Mouse (Mus musculus) spleen, adult 2 months (tissue): ENCODE results near the gene Manbal. TPM values are rescaled to one million over a fixed set of nuclear protein-coding genes. Genes with fewer than 3 reads are reported as not detected.

Source experiments
- DNase-seq, 2 experiments: peaks; one replicate each; pipeline versions ENCODE4 v3.0.0 to v3.0.0-alpha.2; 2012 to 2021; ENCODE audit warnings: low spot score in 2 of 2, low read depth in 1 of 2
- H3K27ac ChIP-seq: fragments of 200-500 bp; 2 replicates; pipeline ENCODE4 v1.5.1; 2012; ENCODE audit warnings: low read length, inconsistent platforms; ENCODE audit not compliant: insufficient read depth
- H3K27me3 ChIP-seq: fragments of 200-500 bp; 2 replicates; pipeline ENCODE4 v1.6.1; 2012; ENCODE audit warnings: mild to moderate bottlenecking, moderate library complexity, low read length, inconsistent platforms; ENCODE audit not compliant: control insufficient read depth, insufficient read depth
- H3K36me3 ChIP-seq: fragments of 200-500 bp; 2 replicates; pipeline ENCODE4 v1.6.1; 2012; ENCODE audit warnings: mild to moderate bottlenecking, low read length, inconsistent platforms; ENCODE audit not compliant: control insufficient read depth, insufficient read depth
- H3K4me1 ChIP-seq: fragments of 200-500 bp; 2 replicates; pipeline ENCODE4 v1.6.1; 2011; ENCODE audit warnings: inconsistent platforms; ENCODE audit not compliant: control insufficient read depth, insufficient read depth, insufficient read length
- H3K4me3 ChIP-seq: fragments of 200-500 bp; 2 replicates; pipeline ENCODE4 v1.5.1; 2011; ENCODE audit warnings: mild to moderate bottlenecking, inconsistent platforms; ENCODE audit not compliant: insufficient read depth, insufficient read length; ENCODE audit errors: extremely low read depth
- CTCF ChIP-seq: fragments of 200-500 bp; IDR thresholded peaks from 2 replicates; pipeline ENCODE4 v1.5.1; 2011; ENCODE audit warnings: mild to moderate bottlenecking, inconsistent platforms; ENCODE audit not compliant: insufficient read depth, insufficient read length, insufficient replicate concordance; ENCODE audit errors: extremely low read depth
- POLR2A ChIP-seq: fragments of 200-500 bp; IDR thresholded peaks from 2 replicates; pipeline ENCODE4 v1.6.1; 2011; ENCODE audit warnings: low read depth, low read length, inconsistent platforms
- WGBS: fragments of 180-500 bp; shearing (Covaris S2); methylation state at CpG from one replicate; pipeline ENCODE4 v1.1.7; 2018; 5-methylcytosine and 5-hydroxymethylcytosine counted together
- polyA plus RNA-seq: library from polyadenylated mRNA; depleted of rRNA; stranded (reverse); fragments of >200 nt; gene quantifications from 2 replicates; pipeline ENCODE4 v1.2.3, GENCODE M21; 2012

The Manbal gene
- polyA plus RNA-seq, 1 experiment, result 54.8 TPM

DNA sequence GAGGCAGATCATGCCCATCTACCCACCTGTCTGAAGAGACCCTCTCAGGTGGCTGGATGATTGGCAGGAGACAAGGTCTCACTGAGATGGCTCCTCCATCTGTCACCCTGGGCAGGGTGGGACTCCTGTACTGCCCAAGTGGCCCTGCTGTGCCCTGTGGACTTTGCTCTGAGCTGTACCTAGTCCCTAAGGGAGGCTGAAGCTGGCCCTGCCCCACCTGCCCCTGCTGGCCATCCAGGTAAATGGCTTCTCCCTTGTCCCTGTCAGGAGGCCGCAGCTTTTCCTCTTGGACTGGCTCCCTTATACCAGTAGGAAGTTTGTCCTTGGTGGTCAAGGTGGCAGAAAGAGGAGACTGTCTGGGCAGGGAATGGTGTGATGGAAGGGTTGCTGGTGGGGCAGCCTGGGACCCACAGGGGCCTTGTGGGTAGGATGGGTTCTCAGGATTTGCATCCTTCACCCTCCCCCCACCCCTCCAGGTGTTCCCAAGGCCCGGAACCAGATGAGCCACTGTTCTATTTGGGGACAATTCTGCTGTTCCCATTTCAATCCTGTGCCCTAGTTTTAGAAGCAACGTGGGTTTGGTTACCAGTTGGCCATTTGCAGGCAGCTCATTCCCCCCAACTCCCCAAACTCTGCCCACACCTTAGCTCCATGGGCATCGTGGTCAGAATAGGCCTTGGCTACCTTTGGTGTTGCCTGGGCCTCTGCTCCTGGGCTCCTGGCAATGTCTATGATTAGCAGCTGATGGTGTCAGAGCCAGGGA lies 63.5 kb downstream of the Manbal start:
- Histone ChIP-seq H3K36me3 (no peaks in the 10 kb centered on the region), H3K4me3 (no peak overlapping the region), H3K27me3 (no peaks in the 10 kb centered on the region), H3K4me1 (peaks cover 14% of the 10 kb centered on the region; the same call in 1 of the 2 replicates), H3K27ac (no peak overlapping the region)
- TF ChIP-seq POLR2A, result no peak
- TF ChIP-seq CTCF, result no peak
- no peak for DNase-seq
- 87% methylated on average over 4 of the region's 4 CpGs for WGBS

GRCm38 (mm10) chr2:157431912-157432311 lies 64.5 kb downstream of the Manbal start:
- DNase-seq, result no peak

DNA sequence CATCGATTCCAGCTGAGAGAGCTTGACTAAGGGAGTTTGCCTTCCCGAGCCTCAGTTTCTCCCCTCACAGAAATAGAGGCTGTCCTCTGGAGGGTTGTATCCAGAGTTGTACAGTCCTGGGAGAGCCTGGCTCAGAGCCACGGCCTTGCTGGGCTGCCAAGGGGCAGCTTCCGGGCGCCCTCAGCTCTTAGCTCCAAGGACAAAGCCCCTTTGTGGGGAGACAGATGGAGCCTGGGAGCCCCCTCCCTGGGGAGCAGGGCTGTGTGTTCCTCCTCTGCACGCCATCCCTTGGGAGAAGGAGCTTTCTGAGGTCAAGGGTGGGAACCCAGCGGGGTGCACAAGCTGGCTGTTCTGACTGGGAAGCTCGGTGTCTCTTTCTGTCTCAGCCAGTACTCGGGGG lies 65.1 kb downstream of the Manbal start:
- Histone ChIP-seq H3K36me3 (no peaks in the 10 kb centered on the region), H3K27me3 (no peaks in the 10 kb centered on the region), H3K27ac (no peak overlapping the region), H3K4me3 (no peak overlapping the region), H3K4me1 (peaks cover 14% of the 10 kb centered on the region; the same call in 1 of the 2 replicates)
- no peak for TF ChIP-seq CTCF
- TF ChIP-seq POLR2A, result no peak
- no peak for DNase-seq
- 75% methylated on average over 9 of the region's 9 CpGs for WGBS

More at GRCm38 (mm10) chr2:157431912-157432311, 64.5 kb downstream of the Manbal start:
- WGBS, result 91% methylated on average over 5 of the region's 5 CpGs
- TF ChIP-seq CTCF (no peak), POLR2A (no peak)
- H3K27me3 ChIP-seq, result no peaks in the 10 kb centered on the region
- no peak overlapping the region for H3K4me3 ChIP-seq
- no peak overlapping the region for H3K27ac ChIP-seq
- peaks cover 14% of the 10 kb centered on the region; the same call in 1 of the 2 replicates for H3K4me1 ChIP-seq
- H3K36me3 ChIP-seq, result no peaks in the 10 kb centered on the region

DNA sequence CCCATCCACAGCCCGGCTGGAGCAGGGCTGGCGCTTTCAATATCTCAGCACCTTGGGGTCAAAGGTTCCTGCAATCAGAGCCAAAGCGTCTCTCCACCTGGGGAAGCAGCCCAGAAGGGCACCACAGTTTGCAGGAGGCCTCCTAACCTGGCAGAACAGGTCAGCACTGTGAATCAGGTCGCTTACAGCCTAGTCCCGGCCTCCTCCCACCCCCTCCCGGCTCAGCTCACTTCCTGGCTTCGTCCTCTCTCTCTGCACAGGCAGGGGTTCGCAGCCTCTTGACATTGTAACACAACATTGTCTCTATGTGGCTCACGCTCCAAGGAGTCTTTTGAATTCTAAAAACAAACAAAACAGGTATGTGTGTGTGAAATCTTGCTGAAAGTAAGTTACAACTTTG lies 66.6 kb downstream of the Manbal start:
- Histone ChIP-seq H3K4me3 (no peak overlapping the region), H3K27me3 (no peaks in the 10 kb centered on the region), H3K4me1 (peaks cover 6% of the 10 kb centered on the region; the same call in 1 of the 2 replicates), H3K27ac (no peak overlapping the region), H3K36me3 (no peaks in the 10 kb centered on the region)
- DNase-seq, result no peak
- WGBS, result 77% methylated on average over 9 of the region's 9 CpGs
- TF ChIP-seq POLR2A (no peak), CTCF (no peak)

GRCm38 (mm10) chr2:157434497-157434896 lies 67.1 kb downstream of the Manbal start:
- 91% methylated on average over 6 of the region's 6 CpGs for WGBS
- Histone ChIP-seq H3K27me3 (no peaks in the 10 kb centered on the region), H3K4me1 (peaks cover 6% of the 10 kb centered on the region; the same call in 1 of the 2 replicates), H3K4me3 (no peak overlapping the region), H3K36me3 (no peaks in the 10 kb centered on the region), H3K27ac (no peak overlapping the region)
- TF ChIP-seq CTCF (no peak), POLR2A (no peak)
- DNase-seq, result no peak

- no peak for TF ChIP-seq POLR2A
- no peak for TF ChIP-seq CTCF
- WGBS, result 79% methylated on average over 11 of the region's 11 CpGs
- Histone ChIP-seq H3K4me3 (no peak overlapping the region), H3K27ac (no peak overlapping the region), H3K36me3 (no peaks in the 10 kb centered on the region), H3K4me1 (no peaks in the 10 kb centered on the region), H3K27me3 (no peaks in the 10 kb centered on the region)
- no peak for DNase-seq
These were observed 69.1 kb downstream of the Manbal start for GRCm38 (mm10) chr2:157436496-157436895.

- Histone ChIP-seq H3K4me3 (no peak overlapping the region), H3K4me1 (no peaks in the 10 kb centered on the region), H3K27ac (no peak overlapping the region), H3K27me3 (no peaks in the 10 kb centered on the region), H3K36me3 (no peaks in the 10 kb centered on the region)
- 87% methylated on average over 3 of the region's 3 CpGs for WGBS
- TF ChIP-seq CTCF (no peak), POLR2A (no peak)
- no peak for DNase-seq
These were observed 69.7 kb downstream of the Manbal start for GRCm38 (mm10) chr2:157437123-157437522.
